Mouse (Mus musculus): ENCODE results near the gene Zfp148. TPM values are rescaled to one million over a fixed set of nuclear protein-coding genes. Genes with fewer than 3 reads are reported as not detected.

Zfp148 gene
- polyA plus RNA-seq, 1 experiment from 2014 or later: 51.1 TPM

DNA sequence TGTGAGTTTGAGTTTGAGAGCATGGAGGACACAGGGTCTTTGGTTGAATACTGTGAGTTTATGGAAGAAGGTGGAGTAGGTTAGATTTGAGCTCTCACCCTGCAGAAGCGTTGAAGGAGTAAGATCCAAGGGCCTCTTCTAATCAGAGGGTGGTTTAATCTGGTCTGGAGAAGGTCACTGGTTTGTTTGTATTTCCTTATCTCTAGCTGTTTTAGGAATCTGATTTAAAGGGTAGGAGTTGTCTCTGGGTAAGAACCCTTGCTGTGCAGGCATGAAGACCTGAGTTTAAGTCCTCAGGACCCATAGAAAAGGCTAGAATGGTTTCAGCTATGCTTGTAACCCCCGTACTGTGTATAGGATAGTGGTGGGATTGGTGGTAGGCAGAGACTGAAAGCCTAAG, 6.4 kb downstream of the Zfp148 start:
- Histone ChIP-seq H3K4me3 (replicated peaks; ENCODE audit: low read depth, low read length) (no peak overlapping the region), H3K36me3 (ENCODE audit: control insufficient read depth, insufficient read depth, low read length) (no peaks in the 10 kb centered on the region), H3K9ac (replicated peaks; ENCODE audit: low read length) (no peak overlapping the region), H3K4me1 (ENCODE audit: control insufficient read depth, insufficient read depth, low read length) (peaks cover 8% of the 10 kb centered on the region), H3K4me2 (ENCODE audit: low read length) (no peak overlapping the region), H3K27ac (replicated peaks; ENCODE audit: low read depth, low read length) (no peak overlapping the region), H3K9me3 (ENCODE audit: control insufficient read depth, low read length) (no peaks in the 10 kb centered on the region), H3K27me3 (ENCODE audit: control insufficient read depth, insufficient read depth, low read length) (no peaks in the 10 kb centered on the region)
- ATAC-seq (ENCODE audit: low FRiP score, low TSS enrichment) (no peak), DNase-seq (no peak)
- 93% methylated on average over 2 of the region's 2 CpGs for WGBS

DNA sequence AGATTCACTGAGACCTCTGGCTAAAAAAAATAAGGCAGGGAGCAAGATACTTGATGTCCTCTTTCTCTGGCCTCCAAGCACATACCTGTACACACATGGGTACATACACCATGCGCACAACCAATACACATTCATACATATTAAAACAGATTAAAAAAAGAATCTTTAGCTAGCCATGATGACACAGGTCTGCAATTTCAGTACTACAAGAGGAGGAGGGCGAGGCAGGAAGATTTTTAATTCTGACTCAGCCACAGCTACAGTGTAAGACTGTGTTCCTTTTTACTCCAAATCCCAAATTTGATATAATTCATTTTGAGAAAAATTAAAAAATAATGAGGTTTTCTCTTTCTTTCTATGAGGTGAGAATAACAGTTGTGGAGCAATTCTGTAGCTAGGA, 6.8 kb downstream of the Zfp148 start:
- no peak for ATAC-seq (ENCODE audit: low FRiP score, low TSS enrichment)
- 94% methylated on average over 2 of the region's 2 CpGs for WGBS
- no peak overlapping the region for H3K4me3 ChIP-seq (replicated peaks; ENCODE audit: low read depth, low read length)
- H3K4me2 ChIP-seq (ENCODE audit: low read length): no peak overlapping the region
- no peak overlapping the region for H3K9ac ChIP-seq (replicated peaks; ENCODE audit: low read length)
- H3K4me1 ChIP-seq (ENCODE audit: control insufficient read depth, insufficient read depth, low read length): peaks cover 6% of the 10 kb centered on the region
- H3K27me3 ChIP-seq (ENCODE audit: control insufficient read depth, insufficient read depth, low read length): no peaks in the 10 kb centered on the region
- H3K9me3 ChIP-seq (ENCODE audit: control insufficient read depth, low read length): no peaks in the 10 kb centered on the region
- no peak overlapping the region for H3K27ac ChIP-seq (replicated peaks; ENCODE audit: low read depth, low read length)
- no peak for DNase-seq
- H3K36me3 ChIP-seq (ENCODE audit: control insufficient read depth, insufficient read depth, low read length): no peaks in the 10 kb centered on the region

DNA sequence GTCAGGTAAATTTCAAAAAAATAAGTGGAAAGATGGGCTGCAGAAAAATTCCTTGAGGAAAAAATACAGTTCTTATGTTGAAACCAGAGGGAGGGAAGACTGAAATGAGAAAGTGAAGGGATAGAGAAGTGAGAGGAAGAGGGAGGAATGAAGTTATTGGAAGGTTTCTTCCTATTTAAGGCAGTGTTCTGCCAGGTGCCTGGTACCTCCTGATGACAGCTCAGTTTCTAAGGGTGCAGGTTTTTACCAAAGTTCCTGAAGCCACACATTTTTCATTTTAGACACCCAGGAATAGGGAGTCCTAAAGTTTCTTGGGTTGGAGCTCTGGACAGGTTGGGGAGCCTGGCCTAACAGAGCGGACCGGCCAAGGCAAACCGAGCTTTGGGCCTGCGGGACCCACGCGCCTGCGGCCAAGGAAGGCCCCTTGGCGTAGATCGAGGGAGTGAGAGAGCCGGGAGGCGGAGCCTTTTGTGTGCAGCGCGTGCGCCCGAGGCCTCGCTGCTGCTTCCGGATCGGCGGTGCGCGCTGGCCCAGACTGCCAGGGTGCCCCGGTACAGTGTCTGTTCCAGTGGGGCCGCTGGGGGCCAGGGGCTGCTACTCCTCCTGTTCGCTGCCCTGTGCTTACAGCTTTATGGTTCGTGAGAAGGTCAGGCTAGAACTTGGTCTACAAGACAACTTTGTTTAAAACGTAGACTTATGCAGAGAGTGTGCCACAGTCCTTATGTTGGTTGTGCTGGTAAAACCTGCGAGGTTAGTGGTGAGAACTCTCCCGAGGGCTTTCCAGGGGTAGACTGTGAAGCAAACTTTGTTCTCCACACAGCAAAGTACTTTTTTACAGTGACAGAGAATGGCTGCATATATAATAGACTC, 19.5 kb downstream of the Zfp148 start:
- 2% methylated on average over 28 of the region's 28 CpGs for WGBS
- H3K4me2 ChIP-seq (ENCODE audit: low read length): peak overlapping the region; percentile 73
- H3K9me3 ChIP-seq (ENCODE audit: control insufficient read depth, low read length): no peaks in the 10 kb centered on the region
- peak overlapping the region; percentile 36 for H3K9ac ChIP-seq (replicated peaks; ENCODE audit: low read length)
- 0 out of 2 replicates have a peak, but pooled peaks cover 2% of the 10 kb centered on the region for H3K36me3 ChIP-seq (ENCODE audit: control insufficient read depth, insufficient read depth, low read length)
- no peaks in the 10 kb centered on the region for H3K27me3 ChIP-seq (ENCODE audit: control insufficient read depth, insufficient read depth, low read length)
- H3K27ac ChIP-seq (replicated peaks; ENCODE audit: low read depth, low read length): no peak overlapping the region; the same call in 1 of the 2 replicates
- DNase-seq (peak; percentile 83), ATAC-seq (ENCODE audit: low FRiP score, low TSS enrichment) (peak; percentile 64; the same call in 1 of the 2 replicates)
- peaks cover 8% of the 10 kb centered on the region for H3K4me1 ChIP-seq (ENCODE audit: control insufficient read depth, insufficient read depth, low read length)
- H3K4me3 ChIP-seq (replicated peaks; ENCODE audit: low read depth, low read length): peak overlapping the region; percentile 37

DNA sequence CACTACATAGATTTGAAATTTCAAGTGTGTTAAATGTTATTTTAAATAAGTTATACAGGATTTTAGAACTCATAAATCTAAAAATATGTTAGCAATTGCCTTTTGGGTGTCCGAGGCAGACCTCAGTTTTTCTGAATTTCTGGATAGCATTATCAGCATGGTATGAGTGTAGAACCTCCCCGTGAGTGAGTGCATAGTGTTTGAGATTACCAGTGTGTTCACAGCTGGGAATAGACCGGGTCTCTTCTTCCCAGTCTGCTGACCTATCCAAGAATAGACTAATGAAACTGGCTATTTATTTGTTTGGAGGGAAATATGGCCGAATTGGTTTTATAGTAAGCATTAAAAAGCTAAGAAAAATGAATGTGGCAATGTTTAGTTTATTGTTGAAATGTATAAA, 20.3 kb downstream of the Zfp148 start:
- H3K4me3 ChIP-seq (replicated peaks; ENCODE audit: low read depth, low read length): no peak overlapping the region
- no peaks in the 10 kb centered on the region for H3K9me3 ChIP-seq (ENCODE audit: control insufficient read depth, low read length)
- DNase-seq: no peak
- 68% methylated on average over 4 of the region's 4 CpGs for WGBS
- ATAC-seq (ENCODE audit: low FRiP score, low TSS enrichment): no peak
- no peaks in the 10 kb centered on the region for H3K27me3 ChIP-seq (ENCODE audit: control insufficient read depth, insufficient read depth, low read length)
- peaks cover 8% of the 10 kb centered on the region for H3K4me1 ChIP-seq (ENCODE audit: control insufficient read depth, insufficient read depth, low read length)
- no peak overlapping the region for H3K9ac ChIP-seq (replicated peaks; ENCODE audit: low read length)
- 0 out of 2 replicates have a peak, but pooled peaks cover 2% of the 10 kb centered on the region for H3K36me3 ChIP-seq (ENCODE audit: control insufficient read depth, insufficient read depth, low read length)
- H3K4me2 ChIP-seq (ENCODE audit: low read length): no peak overlapping the region
- H3K27ac ChIP-seq (replicated peaks; ENCODE audit: low read depth, low read length): no peak overlapping the region

DNA sequence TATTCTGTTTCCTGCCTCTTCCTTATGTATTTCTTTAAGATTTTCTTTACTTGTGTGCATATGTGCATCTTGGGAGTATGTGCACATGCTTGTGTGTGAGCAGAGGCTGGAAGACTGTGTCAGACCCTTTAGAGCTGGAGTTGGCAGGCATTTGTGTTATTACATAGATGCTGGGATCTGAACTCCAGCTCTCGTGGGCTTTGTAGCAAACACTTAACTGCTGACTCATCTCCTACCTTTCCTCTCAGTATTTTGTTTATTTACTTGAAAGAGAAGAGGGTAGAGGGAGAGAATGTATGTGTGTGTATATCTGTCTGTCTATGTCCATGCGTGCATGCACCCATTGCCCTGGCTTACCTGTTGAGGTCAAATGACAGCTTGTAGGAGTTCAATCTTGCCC, 22.6 kb downstream of the Zfp148 start:
- WGBS: 92% methylated on average over 2 of the region's 2 CpGs
- no peak overlapping the region for H3K9ac ChIP-seq (replicated peaks; ENCODE audit: low read length)

DNA sequence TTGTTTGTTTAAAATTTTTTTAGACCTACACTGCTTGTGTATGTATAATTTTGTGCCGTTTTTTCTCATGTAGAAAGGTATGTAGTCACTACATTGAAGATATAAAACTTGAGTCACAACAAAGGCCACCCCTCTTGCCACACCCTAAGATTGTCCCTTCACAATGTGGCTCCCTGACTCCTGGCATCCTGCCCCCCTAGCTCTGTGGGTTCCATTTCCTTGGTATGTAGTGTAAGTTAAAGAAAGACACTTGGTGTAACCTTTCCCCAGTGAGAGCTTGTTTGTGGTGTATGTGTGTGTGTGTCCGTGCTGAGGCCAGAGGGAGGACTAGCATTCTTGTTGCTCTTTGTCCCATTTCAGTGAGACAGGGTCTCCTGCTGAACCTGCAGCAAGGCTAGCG, 23.4 kb downstream of the Zfp148 start:
- Histone ChIP-seq H3K9ac (replicated peaks; ENCODE audit: low read length) (no peak overlapping the region), H3K4me1 (ENCODE audit: control insufficient read depth, insufficient read depth, low read length) (peaks cover 8% of the 10 kb centered on the region), H3K27ac (replicated peaks; ENCODE audit: low read depth, low read length) (no peak overlapping the region), H3K4me3 (replicated peaks; ENCODE audit: low read depth, low read length) (no peak overlapping the region), H3K36me3 (ENCODE audit: control insufficient read depth, insufficient read depth, low read length) (0 out of 2 replicates have a peak, but pooled peaks cover 2% of the 10 kb centered on the region), H3K27me3 (ENCODE audit: control insufficient read depth, insufficient read depth, low read length) (no peaks in the 10 kb centered on the region), H3K4me2 (ENCODE audit: low read length) (no peak overlapping the region), H3K9me3 (ENCODE audit: control insufficient read depth, low read length) (no peaks in the 10 kb centered on the region)
- WGBS: 86% methylated on average over 3 of the region's 3 CpGs
- DNase-seq (no peak), ATAC-seq (ENCODE audit: low FRiP score, low TSS enrichment) (no peak)

More for the DNA sequence above, 22.6 kb downstream of the Zfp148 start:
- Histone ChIP-seq H3K4me2 (ENCODE audit: low read length) (no peak overlapping the region), H3K27ac (replicated peaks; ENCODE audit: low read depth, low read length) (no peak overlapping the region), H3K27me3 (ENCODE audit: control insufficient read depth, insufficient read depth, low read length) (no peaks in the 10 kb centered on the region), H3K4me3 (replicated peaks; ENCODE audit: low read depth, low read length) (no peak overlapping the region), H3K4me1 (ENCODE audit: control insufficient read depth, insufficient read depth, low read length) (peaks cover 8% of the 10 kb centered on the region), H3K36me3 (ENCODE audit: control insufficient read depth, insufficient read depth, low read length) (0 out of 2 replicates have a peak, but pooled peaks cover 2% of the 10 kb centered on the region), H3K9me3 (ENCODE audit: control insufficient read depth, low read length) (no peaks in the 10 kb centered on the region)
- no peak for ATAC-seq (ENCODE audit: low FRiP score, low TSS enrichment)
- DNase-seq: no peak

DNA sequence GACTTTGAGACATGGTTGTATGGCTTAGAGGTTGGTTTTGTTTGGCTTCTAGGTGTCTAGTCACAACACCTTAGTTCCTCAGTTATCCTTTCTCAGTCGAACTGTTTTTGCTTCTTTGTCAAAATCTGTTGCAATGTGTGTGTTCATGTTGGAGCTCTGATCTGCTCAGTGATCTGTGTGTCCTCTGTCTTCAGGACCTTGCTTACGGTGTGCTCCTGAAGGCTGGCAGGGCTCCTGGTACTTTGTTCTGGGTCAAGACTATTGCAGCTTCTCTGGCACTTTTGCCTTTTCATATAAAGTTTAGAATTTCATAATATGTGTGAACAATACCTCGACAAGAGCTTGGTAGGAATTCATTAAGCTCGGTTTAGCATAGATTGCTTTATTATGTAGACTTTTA, 24.9 kb downstream of the Zfp148 start:
- DNase-seq (no peak), ATAC-seq (ENCODE audit: low FRiP score, low TSS enrichment) (no peak)
- no peak overlapping the region for H3K9ac ChIP-seq (replicated peaks; ENCODE audit: low read length)
- no peak overlapping the region for H3K4me2 ChIP-seq (ENCODE audit: low read length)
- no peak overlapping the region for H3K27ac ChIP-seq (replicated peaks; ENCODE audit: low read depth, low read length)
- no peaks in the 10 kb centered on the region for H3K9me3 ChIP-seq (ENCODE audit: control insufficient read depth, low read length)
- WGBS: 75% methylated on average over 4 of the region's 4 CpGs
- H3K36me3 ChIP-seq (ENCODE audit: control insufficient read depth, insufficient read depth, low read length): 0 out of 2 replicates have a peak, but pooled peaks cover 2% of the 10 kb centered on the region
- no peaks in the 10 kb centered on the region for H3K27me3 ChIP-seq (ENCODE audit: control insufficient read depth, insufficient read depth, low read length)
- no peak overlapping the region for H3K4me3 ChIP-seq (replicated peaks; ENCODE audit: low read depth, low read length)
- H3K4me1 ChIP-seq (ENCODE audit: control insufficient read depth, insufficient read depth, low read length): peaks cover 1% of the 10 kb centered on the region

DNA sequence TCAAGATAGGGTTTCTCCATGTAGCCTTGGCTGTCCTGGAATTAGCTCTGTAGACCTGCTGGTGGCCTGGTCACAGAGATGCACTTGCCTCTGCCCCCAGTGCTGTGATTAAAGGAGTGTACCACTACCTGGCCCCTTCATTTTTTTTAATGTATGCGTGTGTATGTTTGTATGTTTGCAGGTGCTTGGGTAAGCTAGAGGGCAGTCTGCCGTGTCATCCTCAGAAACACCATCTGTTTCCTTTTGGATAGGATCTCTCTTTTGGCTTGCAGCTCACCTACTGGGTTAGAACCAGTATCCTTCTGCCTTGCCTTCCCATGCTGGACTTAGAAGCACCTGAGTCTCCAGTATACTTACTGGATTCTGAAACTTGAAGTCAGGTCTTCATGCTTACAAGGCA, 29.5 kb downstream of the Zfp148 start:
- no peak for DNase-seq
- Histone ChIP-seq H3K27ac (replicated peaks; ENCODE audit: low read depth, low read length) (no peak overlapping the region), H3K4me1 (ENCODE audit: control insufficient read depth, insufficient read depth, low read length) (0 out of 2 replicates have a peak, but pooled peaks cover 3% of the 10 kb centered on the region), H3K9ac (replicated peaks; ENCODE audit: low read length) (no peak overlapping the region), H3K4me3 (replicated peaks; ENCODE audit: low read depth, low read length) (no peak overlapping the region), H3K9me3 (ENCODE audit: control insufficient read depth, low read length) (no peaks in the 10 kb centered on the region), H3K36me3 (ENCODE audit: control insufficient read depth, insufficient read depth, low read length) (no peaks in the 10 kb centered on the region), H3K4me2 (ENCODE audit: low read length) (no peak overlapping the region), H3K27me3 (ENCODE audit: control insufficient read depth, insufficient read depth, low read length) (no peaks in the 10 kb centered on the region)
- no peak for ATAC-seq (ENCODE audit: low FRiP score, low TSS enrichment)
- WGBS: 94% methylated on average over 2 of the region's 2 CpGs

DNA sequence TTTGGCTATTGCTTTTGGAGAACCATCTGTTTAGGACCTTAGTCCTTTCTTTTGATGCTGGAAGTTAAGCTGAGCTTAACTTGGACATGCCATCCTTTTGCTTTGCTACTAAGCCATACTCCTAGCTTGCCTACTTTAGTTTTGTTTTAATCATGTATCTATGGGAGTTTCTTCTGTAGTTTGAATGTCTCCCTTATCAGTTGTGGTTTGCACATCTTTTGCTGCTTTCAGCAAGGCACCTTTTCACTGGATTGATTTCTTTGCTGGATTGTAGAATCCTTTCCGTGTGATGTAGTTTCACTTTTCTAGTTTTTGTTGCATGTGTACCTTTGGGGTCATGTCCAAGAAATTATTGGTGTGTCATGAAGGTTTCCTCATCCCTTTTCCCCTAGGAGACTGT, 30.0 kb downstream of the Zfp148 start:
- WGBS: 95% methylated on average over 1 of the region's 1 CpGs
- no peak overlapping the region for H3K4me2 ChIP-seq (ENCODE audit: low read length)
- H3K27me3 ChIP-seq (ENCODE audit: control insufficient read depth, insufficient read depth, low read length): no peaks in the 10 kb centered on the region
- no peak overlapping the region for H3K27ac ChIP-seq (replicated peaks; ENCODE audit: low read depth, low read length)
- ATAC-seq (ENCODE audit: low FRiP score, low TSS enrichment) (no peak), DNase-seq (no peak)
- H3K9ac ChIP-seq (replicated peaks; ENCODE audit: low read length): no peak overlapping the region
- 0 out of 2 replicates have a peak, but pooled peaks cover 3% of the 10 kb centered on the region for H3K4me1 ChIP-seq (ENCODE audit: control insufficient read depth, insufficient read depth, low read length)
- no peaks in the 10 kb centered on the region for H3K36me3 ChIP-seq (ENCODE audit: control insufficient read depth, insufficient read depth, low read length)
- H3K9me3 ChIP-seq (ENCODE audit: control insufficient read depth, low read length): no peaks in the 10 kb centered on the region
- H3K4me3 ChIP-seq (replicated peaks; ENCODE audit: low read depth, low read length): no peak overlapping the region
